Mouse (Mus musculus): ENCODE measurements around the gene Tnfrsf1a.

Gene Tnfrsf1a

GRCm38 (mm10) chr6:125317077-125317476 lies 32.1 kb upstream of the Tnfrsf1a start:
- Histone ChIP-seq H3K36me3 (ENCODE audit: control insufficient read depth, insufficient read depth, low read length, poor library complexity, severe bottlenecking) (no peaks in the 10 kb centered on the region), H3K27me3 (ENCODE audit: control insufficient read depth, insufficient read depth, low read length, poor library complexity, severe bottlenecking) (no peaks in the 10 kb centered on the region)
- DNase-seq (ENCODE audit: low read depth, low spot score): no peak

GRCm38 (mm10) chr6:125318981-125319918 lies 29.9 kb upstream of the Tnfrsf1a start:
- Histone ChIP-seq H3K27me3 (ENCODE audit: control insufficient read depth, insufficient read depth, low read length, poor library complexity, severe bottlenecking) (no peaks in the 10 kb centered on the region), H3K36me3 (ENCODE audit: control insufficient read depth, insufficient read depth, low read length, poor library complexity, severe bottlenecking) (no peaks in the 10 kb centered on the region)
- DNase-seq (ENCODE audit: low read depth, low spot score): no peak

DNA sequence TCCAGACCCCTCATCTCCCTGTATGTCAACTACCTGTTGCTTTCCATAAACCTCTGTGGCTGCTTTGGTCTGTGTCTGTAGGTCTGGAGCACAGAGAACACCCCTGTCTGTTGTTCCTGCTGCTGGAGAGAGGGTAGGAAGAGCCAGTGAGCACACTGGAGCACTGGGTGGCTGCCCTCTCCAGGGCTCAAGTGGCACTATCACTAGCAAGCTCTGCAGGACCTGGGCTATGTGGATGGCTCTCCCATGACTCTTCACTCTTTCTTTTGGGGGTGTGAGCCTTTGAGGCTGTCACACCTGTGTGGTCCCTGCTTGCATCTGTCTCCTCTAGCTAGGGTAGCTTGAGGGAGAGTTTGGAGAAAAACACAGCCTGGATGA lies 29.3 kb upstream of the Tnfrsf1a start:
- DNase-seq (ENCODE audit: low read depth, low spot score): no peak
- no peaks in the 10 kb centered on the region for H3K36me3 ChIP-seq (ENCODE audit: control insufficient read depth, insufficient read depth, low read length, poor library complexity, severe bottlenecking)
- no peaks in the 10 kb centered on the region for H3K27me3 ChIP-seq (ENCODE audit: control insufficient read depth, insufficient read depth, low read length, poor library complexity, severe bottlenecking)

DNA sequence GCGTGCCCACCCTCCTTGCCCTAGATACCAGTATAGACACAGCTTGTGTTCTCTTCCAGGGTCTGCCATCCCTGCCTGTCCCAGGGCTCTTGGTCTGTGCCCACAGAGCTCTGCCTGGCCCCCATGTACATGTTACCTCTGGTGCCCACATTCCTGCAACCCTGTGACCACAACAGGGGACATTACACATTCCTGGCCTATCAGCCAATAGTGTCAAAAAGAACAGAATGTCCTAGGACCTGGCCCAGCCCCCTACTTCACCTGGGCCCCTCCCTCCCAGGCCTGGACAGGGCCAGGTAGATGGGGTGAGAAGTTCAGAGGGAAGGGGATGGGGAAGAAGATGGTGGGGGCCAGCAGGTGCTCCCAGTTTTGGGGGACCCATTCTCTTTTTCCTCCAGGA lies 28.8 kb upstream of the Tnfrsf1a start, which contains the start of gene Scnn1a:
Gene Scnn1a (plus strand): TSS at position 337 of the 400 bp plus-strand sequence.
- no peaks in the 10 kb centered on the region for H3K36me3 ChIP-seq (ENCODE audit: control insufficient read depth, insufficient read depth, low read length, poor library complexity, severe bottlenecking)
- DNase-seq (ENCODE audit: low read depth, low spot score): no peak
- no peaks in the 10 kb centered on the region for H3K27me3 ChIP-seq (ENCODE audit: control insufficient read depth, insufficient read depth, low read length, poor library complexity, severe bottlenecking)

DNA sequence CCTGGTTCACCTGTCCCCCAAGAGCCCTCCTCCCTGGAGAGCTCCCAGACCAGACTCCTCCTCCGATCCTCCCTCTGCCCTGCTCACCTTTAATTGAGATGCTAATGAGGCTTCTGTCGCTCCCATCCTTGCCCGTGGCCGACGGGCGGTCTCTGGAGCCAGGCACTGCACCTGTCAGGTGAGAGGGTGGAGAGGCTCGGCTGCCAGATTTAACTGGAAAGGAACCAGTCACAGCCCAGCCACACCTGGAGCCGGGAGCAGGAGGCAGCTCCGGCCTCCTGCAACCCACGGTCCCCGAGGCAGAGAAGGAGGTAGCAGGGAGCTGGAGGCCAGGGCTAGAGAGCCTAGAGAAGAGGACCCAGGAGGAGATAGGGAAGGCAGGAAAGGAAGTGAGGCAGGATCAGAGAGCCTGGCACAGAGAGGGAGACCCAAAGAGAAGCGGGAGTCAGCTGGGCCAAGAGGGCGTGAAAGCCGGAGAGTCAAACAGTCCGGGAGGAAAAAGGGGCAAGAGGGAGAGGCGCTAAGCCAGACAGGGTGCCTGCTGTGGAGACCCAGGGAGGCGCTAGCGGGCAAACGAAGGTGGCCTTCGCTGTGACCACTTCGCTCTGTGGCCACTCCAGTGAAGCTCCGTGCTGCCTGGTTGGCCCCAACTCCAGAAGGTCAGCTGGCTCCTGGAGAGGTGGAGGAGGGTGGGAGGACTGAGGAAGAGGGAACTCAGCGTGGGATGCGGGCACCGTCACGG lies 27.9 kb upstream of the Tnfrsf1a start:
- no peak for DNase-seq (ENCODE audit: low read depth, low spot score)
- Histone ChIP-seq H3K27me3 (ENCODE audit: control insufficient read depth, insufficient read depth, low read length, poor library complexity, severe bottlenecking) (no peaks in the 10 kb centered on the region), H3K36me3 (ENCODE audit: control insufficient read depth, insufficient read depth, low read length, poor library complexity, severe bottlenecking) (no peaks in the 10 kb centered on the region)

DNA sequence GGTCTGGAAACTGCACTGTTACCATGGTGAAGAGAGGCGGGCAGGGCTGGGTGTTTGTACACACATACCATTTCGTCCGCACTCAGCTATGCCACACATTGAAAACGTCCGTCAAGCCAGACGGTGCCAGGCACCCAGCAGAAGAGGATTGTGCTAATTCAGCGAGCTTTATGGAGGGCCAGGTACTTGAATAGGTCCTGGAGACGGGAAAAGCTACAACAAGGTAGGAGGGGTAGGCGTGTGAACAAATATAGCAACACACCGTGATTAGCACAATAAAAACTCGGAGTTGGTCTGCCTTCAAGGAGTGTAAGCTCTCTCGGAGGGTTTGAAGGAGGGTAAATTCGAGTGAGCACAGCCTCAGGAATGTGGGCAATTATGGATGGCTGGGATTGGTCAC lies 26.4 kb upstream of the Tnfrsf1a start:
- no peaks in the 10 kb centered on the region for H3K27me3 ChIP-seq (ENCODE audit: control insufficient read depth, insufficient read depth, low read length, poor library complexity, severe bottlenecking)
- DNase-seq (ENCODE audit: low read depth, low spot score): no peak
- no peaks in the 10 kb centered on the region for H3K36me3 ChIP-seq (ENCODE audit: control insufficient read depth, insufficient read depth, low read length, poor library complexity, severe bottlenecking)

DNA sequence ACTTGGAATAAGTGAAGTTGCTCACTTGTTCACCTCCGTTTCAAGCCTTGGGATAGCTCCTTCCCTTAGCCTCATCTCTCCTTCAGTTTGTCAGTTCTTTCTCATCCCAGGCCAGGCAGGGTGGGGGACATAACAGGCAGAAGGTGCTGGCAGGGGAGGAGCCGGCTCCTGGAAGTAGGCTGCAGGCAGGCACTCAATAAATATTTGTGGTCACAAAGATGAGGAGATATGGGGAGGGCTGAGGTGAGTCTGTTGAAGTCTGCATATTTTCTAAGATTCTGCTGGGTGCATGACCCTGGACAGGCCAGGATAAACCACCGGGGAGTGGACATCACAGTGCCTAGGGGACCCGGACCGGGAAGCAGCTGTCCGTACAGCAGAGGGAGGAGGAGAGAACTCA lies 25.6 kb upstream of the Tnfrsf1a start:
- Histone ChIP-seq H3K27me3 (ENCODE audit: control insufficient read depth, insufficient read depth, low read length, poor library complexity, severe bottlenecking) (no peaks in the 10 kb centered on the region), H3K36me3 (ENCODE audit: control insufficient read depth, insufficient read depth, low read length, poor library complexity, severe bottlenecking) (no peaks in the 10 kb centered on the region)
- no peak for DNase-seq (ENCODE audit: low read depth, low spot score)

DNA sequence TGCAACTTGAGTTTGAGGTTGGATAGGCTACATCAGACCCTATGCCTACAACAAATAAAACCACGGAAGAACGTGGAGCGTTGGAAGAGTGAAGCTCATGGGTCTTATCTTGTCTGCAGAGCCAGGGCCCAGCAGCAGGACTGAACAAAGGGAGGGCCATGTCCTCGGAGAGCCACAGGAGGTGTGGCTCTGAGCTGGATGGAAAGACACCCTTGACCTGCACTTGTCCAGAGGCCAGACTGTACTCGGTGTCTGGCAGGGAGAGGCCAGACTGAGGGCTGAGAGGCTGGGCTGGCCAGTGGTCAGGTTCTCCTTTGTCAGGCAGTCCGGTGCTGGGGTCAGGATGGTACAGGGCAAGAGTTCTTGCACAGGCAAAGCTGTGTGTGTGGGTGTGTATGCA lies 23.8 kb upstream of the Tnfrsf1a start:
- no peak for DNase-seq (ENCODE audit: low read depth, low spot score)
- Histone ChIP-seq H3K36me3 (ENCODE audit: control insufficient read depth, insufficient read depth, low read length, poor library complexity, severe bottlenecking) (no peaks in the 10 kb centered on the region), H3K27me3 (ENCODE audit: control insufficient read depth, insufficient read depth, low read length, poor library complexity, severe bottlenecking) (no peaks in the 10 kb centered on the region)

GRCm38 (mm10) chr6:125328243-125328642 lies 20.9 kb upstream of the Tnfrsf1a start:
- H3K36me3 ChIP-seq (ENCODE audit: control insufficient read depth, insufficient read depth, low read length, poor library complexity, severe bottlenecking): no peaks in the 10 kb centered on the region
- no peaks in the 10 kb centered on the region for H3K27me3 ChIP-seq (ENCODE audit: control insufficient read depth, insufficient read depth, low read length, poor library complexity, severe bottlenecking)
- peak; percentile 42 for DNase-seq (ENCODE audit: low read depth, low spot score)

DNA sequence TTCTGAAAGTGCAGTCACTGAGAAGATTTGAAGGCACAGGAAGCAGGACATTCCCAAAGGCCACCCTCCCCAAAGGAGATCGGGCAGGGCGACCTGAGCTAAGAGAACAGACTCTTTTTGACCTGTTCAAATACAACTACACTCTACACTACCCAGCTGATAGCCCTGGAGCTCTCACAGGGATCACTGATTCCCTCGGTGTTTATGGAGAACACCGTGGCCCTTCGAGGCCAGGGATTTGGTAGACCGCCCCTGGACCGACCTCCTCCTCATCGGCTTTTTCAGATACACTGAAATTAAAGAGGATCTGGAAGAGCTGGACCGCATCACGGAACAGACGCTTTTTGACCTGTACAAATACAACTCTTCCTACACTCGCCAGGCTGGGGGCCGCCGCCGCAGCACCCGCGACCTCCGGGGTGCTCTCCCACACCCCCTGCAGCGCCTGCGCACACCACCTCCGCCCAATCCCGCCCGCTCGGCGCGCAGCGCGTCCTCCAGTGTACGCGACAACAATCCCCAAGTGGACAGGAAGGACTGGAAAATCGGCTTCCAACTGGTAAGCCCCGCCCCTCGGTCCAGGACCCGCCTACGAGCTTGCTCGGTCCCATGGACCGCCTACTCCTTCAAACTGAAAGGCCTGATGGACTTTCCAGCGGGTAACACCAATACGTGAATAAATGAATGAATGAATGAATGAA lies 18.4 kb upstream of the Tnfrsf1a start:
- no peak for DNase-seq (ENCODE audit: low read depth, low spot score)
- H3K27me3 ChIP-seq (ENCODE audit: control insufficient read depth, insufficient read depth, low read length, poor library complexity, severe bottlenecking): no peaks in the 10 kb centered on the region

DNA sequence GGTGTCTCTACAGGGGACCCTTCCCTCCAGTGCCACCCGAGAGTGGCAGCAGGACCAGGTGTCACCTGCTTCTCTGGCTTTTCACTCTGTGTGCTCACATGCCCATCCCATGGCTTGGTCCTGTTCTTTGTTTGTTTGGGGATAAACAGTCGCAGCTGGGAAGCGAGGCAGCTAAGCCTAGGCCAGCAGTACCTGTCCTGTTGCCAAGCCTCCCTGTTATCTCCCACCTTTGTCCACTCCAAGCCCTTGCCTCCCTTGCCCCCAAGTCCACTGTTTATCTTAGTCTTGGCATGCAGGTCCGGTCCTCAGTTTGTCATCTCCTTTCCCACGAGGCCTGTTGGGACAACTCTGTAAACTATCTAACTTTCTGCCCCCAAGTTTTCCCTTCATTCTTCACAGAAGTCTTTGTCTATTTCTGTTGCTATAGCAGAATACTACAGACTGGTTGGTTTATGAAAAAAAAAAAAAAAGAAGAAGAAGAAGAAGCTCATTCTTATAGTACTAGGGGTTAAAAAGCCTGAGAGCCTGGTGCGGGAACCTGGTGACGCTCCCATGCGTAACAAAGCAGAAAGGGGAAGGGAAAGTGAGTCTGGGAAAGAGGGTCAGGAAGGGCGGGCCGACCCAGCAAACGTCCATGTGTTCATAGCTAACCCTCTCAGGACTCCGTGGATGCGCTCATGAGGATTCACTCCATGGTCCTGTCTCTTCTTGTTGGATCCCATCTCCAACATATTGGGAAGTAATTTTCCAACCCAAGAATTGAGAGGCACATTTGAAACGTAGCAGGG lies 15.9 kb upstream of the Tnfrsf1a start:
- no peaks in the 10 kb centered on the region for H3K27me3 ChIP-seq (ENCODE audit: control insufficient read depth, insufficient read depth, low read length, poor library complexity, severe bottlenecking)
- H3K36me3 ChIP-seq (ENCODE audit: control insufficient read depth, insufficient read depth, low read length, poor library complexity, severe bottlenecking): no peaks in the 10 kb centered on the region
- DNase-seq (ENCODE audit: low read depth, low spot score): no peak

More for the DNA sequence above, 18.4 kb upstream of the Tnfrsf1a start:
- H3K36me3 ChIP-seq (ENCODE audit: control insufficient read depth, insufficient read depth, low read length, poor library complexity, severe bottlenecking): no peaks in the 10 kb centered on the region

- Histone ChIP-seq H3K36me3 (ENCODE audit: control insufficient read depth, insufficient read depth, low read length, poor library complexity, severe bottlenecking) (no peaks in the 10 kb centered on the region), H3K27me3 (ENCODE audit: control insufficient read depth, insufficient read depth, low read length, poor library complexity, severe bottlenecking) (no peaks in the 10 kb centered on the region)
- DNase-seq (ENCODE audit: low read depth, low spot score): no peak
These were observed 14.8 kb upstream of the Tnfrsf1a start for GRCm38 (mm10) chr6:125334356-125334755.

GRCm38 (mm10) chr6:125338791-125339660 lies 10.1 kb upstream of the Tnfrsf1a start:
- Histone ChIP-seq H3K36me3 (ENCODE audit: control insufficient read depth, insufficient read depth, low read length, poor library complexity, severe bottlenecking) (no peaks in the 10 kb centered on the region), H3K27me3 (ENCODE audit: control insufficient read depth, insufficient read depth, low read length, poor library complexity, severe bottlenecking) (no peaks in the 10 kb centered on the region; the same call in 1 of the 2 replicates)
- DNase-seq (ENCODE audit: low read depth, low spot score): no peak

Measured in splenic B cell, adult 2 months (primary cell).